Mouse (Mus musculus) E14TG2a.4 (cell line): Measurements from ENCODE around the gene Tceanc2.

Source experiments
- CTCF ChIP-seq: conservative IDR thresholded peaks from 2 replicates; pipeline ENCODE4 v1.5.1; 2014; ENCODE audit warnings: low read length
- NANOG ChIP-seq: IDR thresholded peaks from 2 replicates; pipeline ENCODE4 v1.6.1; 2014; ENCODE audit warnings: borderline replicate concordance, low read length, mixed read lengths
- POU5F1 ChIP-seq: IDR thresholded peaks from 2 replicates; pipeline ENCODE4 v1.6.1; 2014; ENCODE audit warnings: low read length, borderline replicate concordance

- TF ChIP-seq CTCF (no peak), NANOG (no peak), POU5F1 (no peak)
These were observed 54.5 kb downstream of the Tceanc2 start for GRCm38 (mm10) chr4:107124376-107124775.
